9 mouse cellular contexts compared by ENCODE assay signal in the genomic region with DNA sequence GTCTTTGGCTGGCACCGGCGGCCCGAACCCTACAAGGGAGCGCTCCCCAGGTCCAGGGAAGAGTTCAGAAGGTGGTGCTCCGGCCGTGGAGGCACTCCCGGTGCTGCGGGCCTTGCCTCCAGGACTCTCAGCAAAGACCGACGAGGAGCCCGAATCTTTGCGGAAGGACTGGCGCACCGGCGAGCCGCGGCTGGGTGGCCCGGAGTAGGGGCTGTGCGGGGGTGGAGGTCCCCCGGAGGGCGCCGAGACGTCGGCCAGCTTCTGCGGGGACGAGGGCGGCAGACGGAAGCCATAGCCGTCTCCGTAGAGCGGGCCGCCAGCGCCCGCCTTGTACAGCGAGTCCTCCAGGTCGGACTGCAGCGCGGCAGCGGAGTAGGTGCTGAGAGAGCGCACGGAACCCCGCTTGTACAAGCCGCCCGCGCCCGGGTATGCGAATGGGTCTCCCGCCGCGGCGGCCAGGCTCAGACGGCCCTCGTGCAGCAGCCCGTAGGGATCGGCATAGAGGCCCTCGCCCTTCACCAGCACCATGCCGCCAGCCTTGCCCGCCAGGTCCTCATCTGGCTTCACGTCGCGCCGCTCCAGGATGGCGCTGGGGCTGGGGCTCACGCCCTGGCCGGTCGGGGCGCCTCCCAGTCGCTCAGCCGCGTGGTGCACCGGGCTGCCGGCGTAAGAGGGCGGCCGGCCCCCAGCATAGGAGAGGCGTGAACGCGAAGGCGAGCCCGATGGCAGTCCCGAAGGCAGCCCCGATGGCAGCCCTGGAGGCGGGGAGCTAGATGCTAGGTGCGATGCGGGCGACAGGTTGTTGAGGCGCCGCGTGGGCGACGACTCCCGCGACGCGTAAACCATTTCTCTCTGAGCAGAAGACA. TPM values are rescaled to one million over a fixed set of nuclear protein-coding genes. Genes with fewer than 3 reads are reported as not detected.
DNase-seq lines count a peak whose midpoint lies in the region; ATAC-seq and TF ChIP-seq lines count a peak whose summit lies in the region.
"Had no signal": no experiment of that assay in that cellular context is flagged by ENCODE, and none has a peak within 500 bp of the region (broad histone marks: within the 10 kb centered on the region; RNA-seq: fewer than 3 reads in every experiment).

No protein-coding gene starts in this region.

- peaks cover 69% of the 10 kb centered on the region for H3K27me3 ChIP-seq in lung, embryonic 14.5 days (ENCODE audit: insufficient read depth, low read length)
- peaks cover 7% of the 10 kb centered on the region; the same call in 1 of the 2 replicates for H3K27me3 ChIP-seq in forebrain, postnatal 0 days (ENCODE audit: insufficient read depth, low read length)
- H3K27me3 ChIP-seq in liver, embryonic 12.5 days (replicated peaks): peaks cover 99% of the 10 kb centered on the region
- H3K27me3 ChIP-seq in splenic B cell, adult 2 months (ENCODE audit: control insufficient read depth, insufficient read depth, low read length, poor library complexity, severe bottlenecking): peaks cover 1% of the 10 kb centered on the region; the same call in 1 of the 2 replicates

- peak; percentile 47 for DNase-seq in adrenal gland, adult 2 months
- no peak for DNase-seq in adrenal gland, adult 8-10 months
- peak; percentile 48 for DNase-seq in lung, embryonic 14.5 days
- DNase-seq in lung, postnatal 36 days: no peak
- peak; percentile 43 for DNase-seq in forebrain, postnatal 0 days
- DNase-seq in splenic B cell, adult 2 months (ENCODE audit: low read depth, low spot score): peak; percentile 38
- DNase-seq in gastrocnemius, adult 18-20 months (ENCODE audit: low spot score): no peak

- H3K4me1 ChIP-seq in lung, embryonic 14.5 days (ENCODE audit: insufficient read depth): peaks cover 8% of the 10 kb centered on the region
- peaks cover 5% of the 10 kb centered on the region for H3K4me1 ChIP-seq in forebrain, postnatal 0 days (ENCODE audit: insufficient read depth)
- peaks cover 40% of the 10 kb centered on the region for H3K4me1 ChIP-seq in liver, embryonic 12.5 days

- H3K9me3 ChIP-seq in lung, embryonic 14.5 days (ENCODE audit: low read depth, low read length): no peaks in the 10 kb centered on the region
- no peaks in the 10 kb centered on the region for H3K9me3 ChIP-seq in forebrain, postnatal 0 days (ENCODE audit: low read length)
- no peaks in the 10 kb centered on the region for H3K9me3 ChIP-seq in liver, embryonic 12.5 days (replicated peaks)

- peak overlapping the region; percentile 50 for H3K4me2 ChIP-seq in lung, embryonic 14.5 days
- no peak overlapping the region; the same call in 1 of the 2 replicates for H3K4me2 ChIP-seq in forebrain, postnatal 0 days (ENCODE audit: low read depth)
- H3K4me2 ChIP-seq in liver, embryonic 12.5 days: peak overlapping the region; percentile 42

- no peak overlapping the region for H3K27ac ChIP-seq in lung, embryonic 14.5 days (ENCODE audit: low read depth)
- H3K27ac ChIP-seq in forebrain, postnatal 0 days (ENCODE audit: low read depth, low read length): no peak overlapping the region
- no peak overlapping the region for H3K27ac ChIP-seq in liver, embryonic 12.5 days

- no peak for ATAC-seq in lung, embryonic 14.5 days (ENCODE audit: insufficient read depth)
- ATAC-seq in forebrain, postnatal 0 days: no peak
- ATAC-seq in liver, embryonic 12.5 days: no peak

- H3K9ac ChIP-seq in lung, embryonic 14.5 days: no peak overlapping the region; the same call in 1 of the 2 replicates
- peak overlapping the region; percentile 10; the same call in 1 of the 2 replicates for H3K9ac ChIP-seq in forebrain, postnatal 0 days
- H3K9ac ChIP-seq in liver, embryonic 12.5 days: no peak overlapping the region

- TF ChIP-seq CTCF in lung, embryonic 14.5 days (IDR thresholded peaks at IDR 0.05; ENCODE audit: low read depth): no peak
- TF ChIP-seq CTCF in forebrain, postnatal 0 days (IDR thresholded peaks at IDR 0.05; ENCODE audit: low read depth): no peak

- no peaks in the 10 kb centered on the region for H3K36me3 ChIP-seq in lung, embryonic 14.5 days (ENCODE audit: insufficient read depth)
- H3K36me3 ChIP-seq in forebrain, postnatal 0 days (ENCODE audit: insufficient read depth): peaks cover 35% of the 10 kb centered on the region
- no peaks in the 10 kb centered on the region for H3K36me3 ChIP-seq in liver, embryonic 12.5 days
- H3K36me3 ChIP-seq in splenic B cell, adult 2 months (ENCODE audit: control insufficient read depth, insufficient read depth, low read length, poor library complexity, severe bottlenecking): no peaks in the 10 kb centered on the region

- 2% methylated on average over 93 of the region's 95 CpGs for WGBS in lung, embryonic 14.5 days
- 27% methylated on average over 92 of the region's 95 CpGs for WGBS in forebrain, postnatal 0 days
- WGBS in liver, embryonic 12.5 days (ENCODE audit: insufficient replicate concordance): 1% methylated on average over 95 of the region's 95 CpGs

- H3K4me3 ChIP-seq in lung, embryonic 14.5 days (ENCODE audit: low read depth, low read length): peak overlapping the region; percentile 23
- H3K4me3 ChIP-seq in forebrain, postnatal 0 days (ENCODE audit: low read depth, low read length): no peak overlapping the region
- peak overlapping the region; percentile 30 for H3K4me3 ChIP-seq in liver, embryonic 12.5 days
- H3K4me3 ChIP-seq: myocyte had no signal

RNA-seq across cellular contexts. Expression of a gene that starts 34.5 kb away (rescaled TPM):
- total RNA-seq in adrenal gland, adult 2 months (2021): under 1 TPM in 1 of 2 experiments, not detected in 1; 0.59 TPM
- polyA plus RNA-seq in adrenal gland, adult 2 months (2012; rRNA removed): 0.07 and 0.09 TPM in 2 replicates
- total RNA-seq in adrenal gland, adult 8-10 months (2022): under 1 TPM in 3 of 4 experiments, not detected in 1; 0.35 to 0.80 (median 0.45) TPM
- polyA plus RNA-seq in lung, embryonic 14.5 days (2014; fragmentation: Nextera tagmentation; extraction: Ambion mirVana): 0.13 and 0.23 TPM in 2 replicates
- 0.38 TPM in 1 of 2 replicates, not detected in the other for total RNA-seq in forebrain, postnatal 0 days (2014; rRNA removed)
- polyA plus RNA-seq in forebrain, postnatal 0 days (2015; fragmentation: Nextera tagmentation; extraction: Ambion mirVana): 0.25 TPM in 1 of 2 replicates, not detected in the other
- 1.3 and 1.4 TPM in 2 replicates for polyA plus RNA-seq in liver, embryonic 12.5 days (2016; fragmentation: Nextera tagmentation; extraction: Ambion mirVana)
- total RNA-seq in gastrocnemius, adult 18-20 months (2021): not detected

RNA-seq across cellular contexts. Expression of a gene that starts 41.3 kb away (rescaled TPM):
- total RNA-seq in adrenal gland, adult 2 months (2021): 10 to 100 TPM; 11.2 to 13.9 TPM
- 13.8 and 17.9 TPM in 2 replicates for polyA plus RNA-seq in adrenal gland, adult 2 months (2012; rRNA removed)
- total RNA-seq in adrenal gland, adult 8-10 months (2022): 10 to 100 TPM; 10.7 to 37.6 (median 19.9) TPM
- polyA plus RNA-seq in lung, embryonic 14.5 days (2014; fragmentation: Nextera tagmentation; extraction: Ambion mirVana): 0.68 and 0.70 TPM in 2 replicates
- 50.1 and 70.7 TPM in 2 replicates for total RNA-seq in forebrain, postnatal 0 days (2014; rRNA removed)
- polyA plus RNA-seq in forebrain, postnatal 0 days (2015; fragmentation: Nextera tagmentation; extraction: Ambion mirVana): 8.9 and 12.0 TPM in 2 replicates
- polyA plus RNA-seq in liver, embryonic 12.5 days (2016; fragmentation: Nextera tagmentation; extraction: Ambion mirVana): 0.01 and 0.10 TPM in 2 replicates
- total RNA-seq in gastrocnemius, adult 18-20 months (2021): 1 to 10 TPM; 1.3 to 1.9 TPM
- polyA plus RNA-seq: myocyte had no signal

Comparison
In these comparisons a context has a peak if more than half of its experiments do, and no peak if none do; other contexts are left out.
1. DNase-seq: peak in adrenal gland, adult 2 months (single experiment), lung, embryonic 14.5 days (single experiment), forebrain, postnatal 0 days (single experiment) and splenic B cell, adult 2 months (single experiment); none in adrenal gland, adult 8-10 months (single experiment), lung, postnatal 36 days (single experiment) and gastrocnemius, adult 18-20 months (single experiment).
2. RNA of a gene that starts 41.3 kb away (total RNA-seq): 50.1 to 70.7 TPM in forebrain, postnatal 0 days, 10.7 to 37.6 TPM in adrenal gland, adult 8-10 months and 11.2 to 13.9 TPM in adrenal gland, adult 2 months; 1.3 to 1.9 TPM in gastrocnemius, adult 18-20 months; every median in the first group is over 4 times any median in the second.